Mouse (Mus musculus): Measurements from ENCODE around the gene Olfr1440. TPM values are rescaled to one million over a fixed set of nuclear protein-coding genes. Genes with fewer than 3 reads are reported as not detected.

Gene Olfr1440
- polyA plus RNA-seq, 1 experiment from 2014 or later: not detected

Other genes starting within 250 kb of the Olfr1440 start
- not detected in 2 replicates for gene Olfr1555-ps1, start 217.2 kb upstream of the Olfr1440 start, polyA plus RNA-seq (2014; fragmentation: Nextera tagmentation; extraction: Ambion mirVana)
- not detected in 2 replicates for gene Olfr1431, start 186.6 kb upstream of the Olfr1440 start, polyA plus RNA-seq (2014; fragmentation: Nextera tagmentation; extraction: Ambion mirVana)
- gene Olfr1432, start 154.7 kb upstream of the Olfr1440 start, polyA plus RNA-seq (2014; fragmentation: Nextera tagmentation; extraction: Ambion mirVana): not detected in 2 replicates
- not detected in 2 replicates for gene Olfr262, start 145.6 kb upstream of the Olfr1440 start, polyA plus RNA-seq (2014; fragmentation: Nextera tagmentation; extraction: Ambion mirVana)
- not detected in 2 replicates for gene Olfr235, start 126.2 kb upstream of the Olfr1440 start, polyA plus RNA-seq (2014; fragmentation: Nextera tagmentation; extraction: Ambion mirVana)
- not detected in 2 replicates for gene Olfr1434, start 107.4 kb upstream of the Olfr1440 start, polyA plus RNA-seq (2014; fragmentation: Nextera tagmentation; extraction: Ambion mirVana)
- gene Olfr1436, start 88.1 kb upstream of the Olfr1440 start, polyA plus RNA-seq (2014; fragmentation: Nextera tagmentation; extraction: Ambion mirVana): not detected in 2 replicates
- gene Olfr1437, start 62.2 kb upstream of the Olfr1440 start, polyA plus RNA-seq (2014; fragmentation: Nextera tagmentation; extraction: Ambion mirVana): not detected in 2 replicates
- not detected in 2 replicates for gene Olfr1438-ps1, start 51.4 kb upstream of the Olfr1440 start, polyA plus RNA-seq (2014; fragmentation: Nextera tagmentation; extraction: Ambion mirVana)
- gene Olfr1441, start 30.2 kb downstream of the Olfr1440 start, polyA plus RNA-seq (2014; fragmentation: Nextera tagmentation; extraction: Ambion mirVana): not detected in 2 replicates
- not detected in 2 replicates for gene Pfpl, start 40.6 kb downstream of the Olfr1440 start, polyA plus RNA-seq (2014; fragmentation: Nextera tagmentation; extraction: Ambion mirVana)
- gene Mpeg1, start 73.5 kb downstream of the Olfr1440 start, polyA plus RNA-seq (2014; fragmentation: Nextera tagmentation; extraction: Ambion mirVana): 0.60 and 1.0 TPM in 2 replicates
- gene Dtx4, start 114.2 kb downstream of the Olfr1440 start, polyA plus RNA-seq (2014; fragmentation: Nextera tagmentation; extraction: Ambion mirVana): 55.4 and 66.1 TPM in 2 replicates
- 22.1 and 26.3 TPM in 2 replicates for gene Fam111a, start 158.5 kb downstream of the Olfr1440 start, polyA plus RNA-seq (2014; fragmentation: Nextera tagmentation; extraction: Ambion mirVana)
- not detected in 2 replicates for gene Gm4952, start 212.7 kb downstream of the Olfr1440 start, polyA plus RNA-seq (2014; fragmentation: Nextera tagmentation; extraction: Ambion mirVana)
- gene Glyat, start 246.0 kb downstream of the Olfr1440 start, polyA plus RNA-seq (2014; fragmentation: Nextera tagmentation; extraction: Ambion mirVana): not detected in 2 replicates